Mouse (Mus musculus) frontal cortex, postnatal 25 days (tissue): ENCODE measurements around the gene Tex44.
"Not testable (repeated sequence)": the region's sequence is repeated elsewhere in the genome, so short reads cannot be mapped to it uniquely, and the experiment has no call there.

ENCODE experiments used
- DNase-seq, 2 experiments: peaks; one replicate each; pipeline ENCODE4 v3.0.0; 2022; ENCODE audit warnings: low spot score in 2 of 2

The Tex44 gene

DNA sequence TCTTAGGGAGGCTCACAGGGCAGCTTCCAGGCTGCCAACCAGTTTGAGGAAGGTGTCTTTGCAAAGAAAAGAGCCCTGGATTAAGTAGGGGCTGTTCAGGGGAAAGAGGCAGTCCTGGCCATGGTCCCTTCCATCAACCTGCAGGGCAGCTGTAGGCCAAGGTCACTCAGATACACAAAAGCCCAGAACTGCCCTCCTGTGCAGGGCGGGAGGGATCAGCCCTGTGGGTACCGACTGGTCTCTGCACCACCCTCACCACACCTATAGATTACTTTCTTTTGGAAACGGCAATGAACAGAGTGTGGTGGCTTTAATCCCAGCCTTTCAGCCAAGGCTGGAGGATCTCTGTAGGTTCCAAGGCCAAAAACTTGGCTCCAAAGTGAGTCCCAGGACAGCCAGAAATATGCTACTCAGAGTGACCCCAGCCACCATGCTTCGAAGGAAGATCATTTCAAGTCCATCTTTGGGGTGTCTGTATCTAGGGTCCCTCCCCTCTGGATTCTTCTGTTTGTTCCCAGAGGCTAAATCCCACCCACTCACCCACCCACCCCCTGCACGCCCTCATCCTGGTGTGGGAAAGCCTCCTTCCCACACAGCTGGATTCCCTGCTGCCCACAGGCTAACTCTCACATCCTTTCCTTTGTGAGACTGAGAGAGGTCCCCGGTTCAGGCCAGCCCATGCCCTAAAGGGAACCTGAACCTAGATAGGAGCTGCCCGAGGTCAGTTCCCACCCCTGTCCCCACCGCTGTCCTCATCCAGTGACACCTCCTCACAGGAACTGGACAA, 17.4 kb downstream of the Tex44 start:
- DNase-seq: no peak

GRCm38 (mm10) chr1:86447596-86448171, 21.6 kb downstream of the Tex44 start:
- DNase-seq: no peak

GRCm38 (mm10) chr1:86448272-86448671, 22.1 kb downstream of the Tex44 start:
- DNase-seq: no peak

- no peak for DNase-seq
Observed at GRCm38 (mm10) chr1:86449966-86450365, 23.8 kb downstream of the Tex44 start.

DNA sequence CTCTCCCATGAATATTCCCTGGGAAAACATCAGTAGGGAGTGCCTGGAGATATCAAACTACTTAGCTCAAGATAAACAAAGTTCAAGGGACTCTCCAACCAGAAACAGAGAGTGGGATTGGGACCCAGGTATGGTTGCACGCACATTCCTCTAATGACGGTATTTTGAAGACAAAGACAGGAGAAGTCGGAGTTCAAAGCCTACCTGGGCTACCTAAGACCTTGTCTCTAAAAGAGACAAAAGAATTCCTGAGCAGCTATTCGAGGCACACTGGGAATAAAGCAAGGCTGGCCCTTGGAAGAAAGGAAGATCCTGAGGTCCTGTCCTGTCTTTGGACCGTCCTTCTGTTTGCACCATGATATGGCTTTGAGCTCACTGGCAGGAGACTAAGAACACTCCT, 26.6 kb downstream of the Tex44 start:
- DNase-seq: no peak

GRCm38 (mm10) chr1:86456892-86457581, 30.9 kb downstream of the Tex44 start:
- no peak for DNase-seq

GRCm38 (mm10) chr1:86459371-86459770, 33.2 kb downstream of the Tex44 start:
- DNase-seq: no peak

GRCm38 (mm10) chr1:86464223-86464874, 38.2 kb downstream of the Tex44 start:
- no peak for DNase-seq

DNA sequence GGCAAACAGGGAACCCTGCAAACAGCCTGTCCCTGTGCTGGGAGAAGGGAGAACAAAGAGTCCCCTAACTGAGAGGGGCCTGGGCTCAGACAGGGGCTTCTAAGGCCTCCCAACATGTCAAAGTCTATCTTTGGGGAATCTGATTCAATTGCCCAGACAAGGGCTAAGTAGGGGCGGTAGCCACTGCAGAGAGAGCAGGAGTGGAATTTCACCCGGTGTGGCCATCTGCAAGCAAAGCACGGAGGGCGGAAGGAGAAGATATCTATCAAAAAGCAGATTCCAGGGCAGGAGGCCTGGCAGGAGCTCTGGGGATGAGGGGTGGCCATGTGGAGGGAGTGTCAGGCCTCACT, 38.7 kb downstream of the Tex44 start:
- DNase-seq: no peak

DNA sequence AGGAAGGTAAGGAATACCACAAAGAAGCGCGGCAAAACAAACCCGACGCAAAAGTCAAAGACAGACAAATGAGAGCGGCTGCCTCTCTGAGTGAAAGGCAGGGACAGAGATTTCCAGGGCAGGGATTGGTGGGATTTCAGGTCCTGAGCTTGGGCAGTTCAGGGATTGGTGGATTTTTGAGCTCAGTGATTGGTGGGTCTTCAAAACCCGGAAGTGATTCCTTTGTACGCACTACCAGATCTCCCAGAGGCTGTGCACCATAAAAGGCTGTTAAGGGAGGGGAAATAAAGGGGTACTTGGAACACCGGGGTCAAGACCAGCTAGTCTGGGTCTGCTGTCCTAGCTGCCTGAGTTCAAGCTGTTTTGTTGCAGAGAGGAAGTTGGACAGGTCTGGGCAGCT, 41.3 kb downstream of the Tex44 start:
- DNase-seq: no peak

GRCm38 (mm10) chr1:86469876-86470275, 43.7 kb downstream of the Tex44 start:
- no peak for DNase-seq

GRCm38 (mm10) chr1:86470519-86471181, 44.5 kb downstream of the Tex44 start:
- DNase-seq: peak in 1 of 2 experiments; percentile 5

GRCm38 (mm10) chr1:86471504-86471961, 45.4 kb downstream of the Tex44 start:
- not testable (repeated sequence) for DNase-seq

DNA sequence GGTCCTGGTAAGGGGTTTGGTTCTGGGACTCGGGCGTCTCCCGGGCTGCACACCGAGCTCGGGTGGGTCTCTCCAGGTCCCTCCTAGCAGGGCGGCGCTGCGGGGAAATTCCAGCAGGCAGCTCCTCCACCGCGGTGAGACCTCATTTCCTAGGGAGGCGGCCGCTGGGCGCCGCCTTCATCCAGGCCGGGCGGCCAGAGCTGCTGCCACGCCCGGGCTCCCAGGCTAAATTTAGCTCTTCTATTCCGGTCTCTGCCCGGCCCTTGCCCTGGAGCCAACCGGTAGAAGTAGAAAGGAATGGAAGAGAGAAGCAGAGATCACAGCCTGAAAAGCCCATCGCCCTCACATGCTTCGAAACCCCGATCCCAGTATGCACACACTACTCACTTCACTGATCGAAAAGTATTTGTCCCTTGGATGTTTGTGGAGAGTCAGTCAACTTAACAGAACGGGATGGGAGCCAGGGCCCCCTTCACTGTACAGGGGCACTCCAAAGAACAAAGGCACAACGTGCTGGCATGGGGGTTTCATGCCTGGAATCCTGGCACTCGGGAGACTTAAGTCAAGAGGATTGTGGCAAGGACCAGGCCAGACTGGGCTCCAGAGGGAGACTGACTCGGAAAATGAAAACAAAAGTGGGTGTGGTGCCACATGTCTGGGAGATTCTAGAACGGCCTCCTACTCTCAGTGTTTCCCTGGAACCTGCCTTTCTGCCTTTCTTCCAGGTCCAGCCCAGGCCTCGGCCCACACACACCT, 46.2 kb downstream of the Tex44 start:
- no peak for DNase-seq

GRCm38 (mm10) chr1:86473109-86473760, 47.1 kb downstream of the Tex44 start:
- no peak for DNase-seq
